In genomic region chr2:118546104-118546797, GRCm38 (mm10) we compare ENCODE assay signal across 8 mouse cellular contexts. TPM values are rescaled to one million over a fixed set of nuclear protein-coding genes. Genes with fewer than 3 reads are reported as not detected.
DNase-seq lines count a peak whose midpoint lies in the region; ATAC-seq and TF ChIP-seq lines count a peak whose summit lies in the region.

No protein-coding gene starts in this region.

- H3K27ac ChIP-seq in cerebellum, adult 2 months (ENCODE audit: insufficient read depth, low read length), result peak overlapping the region; percentile 80
- peak overlapping the region; percentile 47 for H3K27ac ChIP-seq in forebrain, embryonic 15.5 days (replicated peaks)
- H3K27ac ChIP-seq in lung, embryonic 16.5 days (ENCODE audit: low read length), result peak overlapping the region; percentile 97

- ATAC-seq in forebrain, embryonic 15.5 days (replicated peaks), result no peak
- no peak for ATAC-seq in lung, embryonic 16.5 days (ENCODE audit: low read depth)

- no peak for TF ChIP-seq CTCF in cerebellum, adult 2 months (IDR thresholded peaks at IDR 0.05; ENCODE audit: borderline replicate concordance, insufficient read depth, low read depth, low read length)

- H3K9me3 ChIP-seq in forebrain, embryonic 15.5 days, result no peaks in the 10 kb centered on the region
- H3K9me3 ChIP-seq in lung, embryonic 16.5 days (ENCODE audit: control insufficient read depth, low read length), result no peaks in the 10 kb centered on the region

- no peak for DNase-seq in cerebellum, adult 2 months
- DNase-seq in cerebellum, postnatal 36 days, result no peak
- peak; percentile 46 for DNase-seq in 3T3-L1 (ENCODE audit: low read depth, low spot score)
- no peak for DNase-seq in frontal cortex, postnatal 14 days (ENCODE audit: low spot score in 2 of 2)
- DNase-seq in adrenal gland, adult 8-10 months, result no peak
- no peak for DNase-seq in cerebellum, adult 8-10 months

- WGBS in cerebellum, adult 2 months, result 37% methylated on average over 5 of the region's 5 CpGs
- WGBS in forebrain, embryonic 15.5 days, result 24% methylated on average over 5 of the region's 5 CpGs
- 26% methylated on average over 5 of the region's 5 CpGs for WGBS in lung, embryonic 16.5 days

- H3K4me1 ChIP-seq in cerebellum, adult 2 months (ENCODE audit: control insufficient read depth, insufficient read depth, low read length), result peaks cover 61% of the 10 kb centered on the region
- peaks cover 63% of the 10 kb centered on the region for H3K4me1 ChIP-seq in forebrain, embryonic 15.5 days
- peaks cover 74% of the 10 kb centered on the region for H3K4me1 ChIP-seq in lung, embryonic 16.5 days (replicated peaks; ENCODE audit: control insufficient read depth, insufficient read depth, low read length)

- H3K36me3 ChIP-seq in forebrain, embryonic 15.5 days, result no peaks in the 10 kb centered on the region
- H3K36me3 ChIP-seq in lung, embryonic 16.5 days (ENCODE audit: control insufficient read depth, insufficient read depth, low read length), result no peaks in the 10 kb centered on the region

- no peaks in the 10 kb centered on the region for H3K27me3 ChIP-seq in cerebellum, adult 2 months (ENCODE audit: control insufficient read depth, insufficient read depth, low read length)
- no peaks in the 10 kb centered on the region for H3K27me3 ChIP-seq in forebrain, embryonic 15.5 days
- no peaks in the 10 kb centered on the region for H3K27me3 ChIP-seq in lung, embryonic 16.5 days (ENCODE audit: control insufficient read depth, insufficient read depth, low read depth, low read length)

- no peak for TF ChIP-seq POLR2A in cerebellum, adult 2 months (IDR thresholded peaks at IDR 0.05; ENCODE audit: borderline replicate concordance, insufficient read depth, low read length)

- no peak overlapping the region for H3K4me2 ChIP-seq in forebrain, embryonic 15.5 days (replicated peaks)
- peak overlapping the region; percentile 89 for H3K4me2 ChIP-seq in lung, embryonic 16.5 days (ENCODE audit: low read depth, low read length)

- peak overlapping the region; percentile 14 for H3K9ac ChIP-seq in forebrain, embryonic 15.5 days (replicated peaks)
- H3K9ac ChIP-seq in lung, embryonic 16.5 days (ENCODE audit: low read length), result peak overlapping the region; percentile 59

- no peak overlapping the region for H3K4me3 ChIP-seq in cerebellum, adult 2 months (replicated peaks; ENCODE audit: insufficient read depth, low read depth, low read length)
- H3K4me3 ChIP-seq in forebrain, embryonic 15.5 days, result no peak overlapping the region
- peak overlapping the region; percentile 23 for H3K4me3 ChIP-seq in lung, embryonic 16.5 days (ENCODE audit: low read length)

RNA-seq across cellular contexts. Expression of gene Bmf, which starts 3.2 kb away (rescaled TPM):
- polyA plus RNA-seq in cerebellum, adult 2 months (2012; rRNA removed), result 8.6 and 9.2 TPM in 2 replicates
- polyA plus RNA-seq in forebrain, embryonic 15.5 days (2015; fragmentation: Nextera tagmentation; extraction: Ambion mirVana), result 1.3 and 1.8 TPM in 2 replicates
- 4.7 and 6.7 TPM in 2 replicates for polyA plus RNA-seq in lung, embryonic 16.5 days (2015; fragmentation: Nextera tagmentation; extraction: Ambion mirVana)
- total RNA-seq in adrenal gland, adult 8-10 months (2022), result 10 to 100 TPM; 13.2 to 29.5 (median 19.2) TPM

RNA-seq across cellular contexts. Expression of gene Bub1b, which starts 51.8 kb away (rescaled TPM):
- polyA plus RNA-seq in cerebellum, adult 2 months (2012; rRNA removed), result 2.9 and 3.4 TPM in 2 replicates
- polyA plus RNA-seq in forebrain, embryonic 15.5 days (2015; fragmentation: Nextera tagmentation; extraction: Ambion mirVana), result 42.9 and 46.0 TPM in 2 replicates
- polyA plus RNA-seq in lung, embryonic 16.5 days (2015; fragmentation: Nextera tagmentation; extraction: Ambion mirVana), result 105 and 106 TPM in 2 replicates
- total RNA-seq in adrenal gland, adult 8-10 months (2022), result 1 to 10 TPM; 3.7 to 8.2 (median 4.8) TPM

Comparison
In these comparisons a context has a peak if more than half of its experiments do, and no peak if none do; other contexts are left out.
1. H3K27ac ChIP-seq: peak in every context shown above with its lines; median percentile 97 in lung, embryonic 16.5 days; 80 in cerebellum, adult 2 months; 47 in forebrain, embryonic 15.5 days.
2. RNA of gene Bub1b, which starts 51.8 kb away (polyA plus RNA-seq): 105 to 106 TPM in lung, embryonic 16.5 days and 42.9 to 46.0 TPM in forebrain, embryonic 15.5 days; 2.9 to 3.4 TPM in cerebellum, adult 2 months; every median in the first group is over 10 times any median in the second.